Mouse (Mus musculus): Measurements from ENCODE around the gene Dctpp1. TPM values are rescaled to one million over a fixed set of nuclear protein-coding genes. Genes with fewer than 3 reads are reported as not detected.
A peak's percentile ranks its signal among the peaks of the same experiment; 100 is the strongest.

Gene Dctpp1
- polyA plus RNA-seq, 1 experiment: 23.8 TPM

DNA sequence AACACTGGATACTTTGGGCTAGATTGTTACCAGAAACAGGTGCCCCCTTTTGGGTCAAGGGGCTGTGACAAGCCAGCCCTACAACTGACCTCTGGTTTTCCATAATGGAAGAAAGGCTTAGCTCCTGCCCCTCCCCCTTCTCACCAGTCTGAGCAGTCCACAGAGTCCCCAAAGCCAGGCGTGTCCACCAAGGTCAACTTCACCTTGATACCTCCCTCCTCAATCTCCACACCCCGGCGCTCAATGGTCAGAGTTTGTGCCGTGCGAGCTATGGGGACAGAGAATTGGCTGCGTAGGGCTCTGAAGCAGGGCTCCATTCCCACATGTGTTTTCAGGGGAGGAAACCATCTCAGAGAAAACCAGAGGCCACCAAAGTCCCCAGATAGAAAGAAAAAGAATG, 43.0 kb downstream of the Dctpp1 start:
- TF ChIP-seq CTCF (IDR thresholded peaks at IDR 0.05; ENCODE audit: borderline replicate concordance, insufficient read depth, low read depth, low read length) (no peak), POLR2A (IDR thresholded peaks at IDR 0.05; ENCODE audit: borderline replicate concordance, insufficient read depth, low read length) (no peak)
- Histone ChIP-seq H3K4me3 (replicated peaks; ENCODE audit: insufficient read depth, low read depth, low read length) (no peak overlapping the region), H3K4me1 (ENCODE audit: control insufficient read depth, insufficient read depth, low read length) (no peaks in the 10 kb centered on the region), H3K27ac (ENCODE audit: insufficient read depth, low read length) (no peak overlapping the region), H3K27me3 (ENCODE audit: control insufficient read depth, insufficient read depth, low read length) (no peaks in the 10 kb centered on the region)
- WGBS: 93% methylated on average over 6 of the region's 6 CpGs
- no peak for DNase-seq

DNA sequence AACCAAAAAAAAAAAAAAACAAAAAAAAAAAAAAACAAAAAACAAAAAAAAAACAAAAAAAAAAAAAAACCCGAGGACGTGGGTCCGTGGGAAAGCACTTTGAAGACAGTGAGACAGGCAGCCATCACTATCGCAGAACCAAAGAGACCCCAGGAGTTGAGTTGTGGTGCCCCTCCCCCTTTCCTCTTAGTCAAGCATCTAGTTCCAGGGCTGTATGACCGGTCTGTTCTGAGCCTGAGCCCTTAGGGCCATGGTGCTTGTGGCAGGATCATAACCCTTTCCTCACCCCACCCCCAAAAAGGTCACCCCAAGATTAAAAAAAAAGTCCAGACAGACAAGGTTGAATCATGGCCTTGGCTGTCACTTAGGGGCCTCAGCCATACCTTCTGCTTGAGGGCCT, 44.2 kb downstream of the Dctpp1 start:
- H3K27me3 ChIP-seq (ENCODE audit: control insufficient read depth, insufficient read depth, low read length): no peaks in the 10 kb centered on the region
- 83% methylated on average over 5 of the region's 5 CpGs for WGBS
- DNase-seq: no peak
- H3K27ac ChIP-seq (ENCODE audit: insufficient read depth, low read length): no peak overlapping the region
- TF ChIP-seq CTCF (IDR thresholded peaks at IDR 0.05; ENCODE audit: borderline replicate concordance, insufficient read depth, low read depth, low read length): no peak
- no peak for TF ChIP-seq POLR2A (IDR thresholded peaks at IDR 0.05; ENCODE audit: borderline replicate concordance, insufficient read depth, low read length)
- no peak overlapping the region for H3K4me3 ChIP-seq (replicated peaks; ENCODE audit: insufficient read depth, low read depth, low read length)
- no peaks in the 10 kb centered on the region for H3K4me1 ChIP-seq (ENCODE audit: control insufficient read depth, insufficient read depth, low read length)

DNA sequence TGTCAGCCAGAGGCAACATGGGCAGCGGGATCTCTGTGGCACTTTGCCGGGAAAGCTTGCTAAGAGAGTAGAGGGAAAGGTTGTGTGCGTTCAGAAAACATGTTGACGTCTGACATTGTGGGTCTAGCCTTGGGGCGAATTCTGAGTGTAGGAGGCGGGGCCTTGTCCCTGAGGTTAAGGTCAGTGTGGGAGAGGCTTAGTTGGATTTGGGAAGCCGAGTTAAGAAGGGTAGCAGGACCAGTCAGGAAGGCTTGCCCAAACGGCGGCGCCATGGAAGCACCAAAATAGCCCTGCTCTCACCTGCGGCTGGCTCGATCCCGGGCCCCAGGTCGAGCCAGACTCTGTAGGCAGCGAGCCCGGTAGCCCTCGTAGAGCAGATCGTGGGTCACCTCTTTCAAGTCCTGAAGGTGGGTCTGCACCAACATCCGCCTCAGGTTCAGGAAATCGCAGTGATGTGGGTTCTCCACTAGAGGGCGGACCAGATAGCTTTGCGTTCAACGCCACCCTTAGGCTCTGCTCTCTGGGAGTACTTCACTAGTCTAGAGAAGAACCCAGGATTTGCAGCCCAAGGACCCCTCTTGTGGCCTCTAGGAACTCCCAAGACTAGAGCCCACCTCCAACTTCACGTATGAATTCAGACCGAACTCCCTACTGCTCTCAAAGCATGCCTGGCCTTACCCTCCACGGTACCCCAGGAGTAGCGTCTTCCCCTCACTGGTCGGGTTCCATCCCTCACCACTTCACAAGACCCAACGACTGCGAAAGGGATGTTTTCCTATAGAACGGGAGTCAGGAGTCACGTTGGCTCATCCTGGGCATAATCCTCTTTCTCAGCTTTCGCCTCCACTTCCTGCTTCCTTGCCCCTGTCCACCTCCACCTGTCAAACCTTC, 45.3 kb downstream of the Dctpp1 start:
- peak; percentile 72 to 76 for DNase-seq
- peak overlapping the region; percentile 39 for H3K4me3 ChIP-seq (replicated peaks; ENCODE audit: insufficient read depth, low read depth, low read length)
- no peaks in the 10 kb centered on the region for H3K4me1 ChIP-seq (ENCODE audit: control insufficient read depth, insufficient read depth, low read length)
- TF ChIP-seq POLR2A (IDR thresholded peaks at IDR 0.05; ENCODE audit: borderline replicate concordance, insufficient read depth, low read length): no peak
- peak; percentile 88 for TF ChIP-seq CTCF (IDR thresholded peaks at IDR 0.05; ENCODE audit: borderline replicate concordance, insufficient read depth, low read depth, low read length)
- 28% methylated on average over 33 of the region's 33 CpGs for WGBS
- H3K27me3 ChIP-seq (ENCODE audit: control insufficient read depth, insufficient read depth, low read length): no peaks in the 10 kb centered on the region
- H3K27ac ChIP-seq (ENCODE audit: insufficient read depth, low read length): no peak overlapping the region

DNA sequence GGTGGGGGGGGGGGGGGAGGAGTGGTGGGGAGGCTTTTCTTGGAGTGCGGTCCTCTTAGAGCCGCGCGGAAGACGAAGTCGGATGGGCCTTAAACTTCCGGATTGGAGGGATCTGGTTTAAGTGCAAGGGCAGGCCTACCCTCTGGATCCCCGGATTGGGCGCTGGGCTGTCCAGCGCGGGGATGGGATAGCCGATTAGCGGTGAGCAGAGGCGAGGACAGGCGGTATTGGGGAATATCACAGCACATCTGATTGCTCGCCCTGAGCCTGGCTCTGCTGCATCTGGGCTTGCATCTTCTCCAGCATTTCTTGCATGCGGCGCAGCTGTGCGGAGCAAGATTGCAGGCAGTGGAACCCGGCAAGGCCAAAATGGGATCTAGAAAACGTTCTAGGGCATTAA, 46.0 kb downstream of the Dctpp1 start:
- no peaks in the 10 kb centered on the region for H3K27me3 ChIP-seq (ENCODE audit: control insufficient read depth, insufficient read depth, low read length)
- 59% methylated on average over 21 of the region's 21 CpGs for WGBS
- no peak for DNase-seq
- no peaks in the 10 kb centered on the region for H3K4me1 ChIP-seq (ENCODE audit: control insufficient read depth, insufficient read depth, low read length)
- peak overlapping the region; percentile 39 for H3K4me3 ChIP-seq (replicated peaks; ENCODE audit: insufficient read depth, low read depth, low read length)
- no peak overlapping the region for H3K27ac ChIP-seq (ENCODE audit: insufficient read depth, low read length)
- TF ChIP-seq POLR2A (IDR thresholded peaks at IDR 0.05; ENCODE audit: borderline replicate concordance, insufficient read depth, low read length): no peak
- no peak for TF ChIP-seq CTCF (IDR thresholded peaks at IDR 0.05; ENCODE audit: borderline replicate concordance, insufficient read depth, low read depth, low read length)

DNA sequence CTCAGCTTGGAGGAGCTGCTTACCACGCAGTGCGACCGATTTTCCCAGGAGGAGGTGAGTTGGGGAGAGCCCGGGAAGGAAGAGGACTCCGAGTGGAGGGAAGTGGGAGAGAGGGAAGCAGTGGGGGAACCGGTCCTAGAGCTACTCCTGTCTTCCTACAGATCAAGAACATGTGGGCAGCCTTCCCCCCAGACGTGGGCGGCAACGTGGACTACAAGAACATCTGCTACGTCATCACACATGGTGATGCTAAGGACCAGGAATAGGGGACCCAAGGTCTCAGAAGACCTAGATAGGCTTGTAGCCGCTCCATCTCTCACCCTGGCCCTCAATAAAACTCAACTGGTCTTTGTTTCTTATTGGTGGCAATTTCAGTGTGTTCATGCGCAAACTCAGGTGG, 46.6 kb downstream of the Dctpp1 start:
- Histone ChIP-seq H3K4me1 (ENCODE audit: control insufficient read depth, insufficient read depth, low read length) (no peaks in the 10 kb centered on the region), H3K4me3 (replicated peaks; ENCODE audit: insufficient read depth, low read depth, low read length) (no peak overlapping the region), H3K27me3 (ENCODE audit: control insufficient read depth, insufficient read depth, low read length) (no peaks in the 10 kb centered on the region), H3K27ac (ENCODE audit: insufficient read depth, low read length) (no peak overlapping the region)
- DNase-seq: no peak
- WGBS: 59% methylated on average over 12 of the region's 12 CpGs
- TF ChIP-seq CTCF (IDR thresholded peaks at IDR 0.05; ENCODE audit: borderline replicate concordance, insufficient read depth, low read depth, low read length): no peak
- TF ChIP-seq POLR2A (IDR thresholded peaks at IDR 0.05; ENCODE audit: borderline replicate concordance, insufficient read depth, low read length): no peak

DNA sequence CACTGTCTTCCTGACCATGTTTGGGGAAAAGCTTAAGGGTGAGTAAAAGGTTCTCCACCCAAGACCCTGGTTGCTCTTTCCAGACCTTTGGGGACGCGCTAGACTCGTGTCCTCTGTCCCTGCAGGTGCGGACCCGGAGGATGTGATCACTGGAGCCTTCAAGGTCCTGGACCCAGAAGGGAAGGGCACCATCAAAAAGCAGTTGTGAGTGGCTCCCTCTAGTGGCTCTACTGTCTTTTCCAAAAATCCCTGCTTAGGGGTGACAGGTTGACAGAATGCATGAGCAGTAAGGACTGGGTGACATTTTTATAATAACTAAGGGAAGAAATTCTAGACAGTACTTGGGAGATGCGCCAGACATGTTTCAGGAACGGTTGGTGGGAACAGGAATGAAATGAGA, 47.0 kb downstream of the Dctpp1 start:
- WGBS: 29% methylated on average over 7 of the region's 7 CpGs
- H3K4me1 ChIP-seq (ENCODE audit: control insufficient read depth, insufficient read depth, low read length): no peaks in the 10 kb centered on the region
- no peak overlapping the region for H3K27ac ChIP-seq (ENCODE audit: insufficient read depth, low read length)
- TF ChIP-seq CTCF (IDR thresholded peaks at IDR 0.05; ENCODE audit: borderline replicate concordance, insufficient read depth, low read depth, low read length): peak; percentile 61; the same call in 1 of the 2 replicates
- no peak for TF ChIP-seq POLR2A (IDR thresholded peaks at IDR 0.05; ENCODE audit: borderline replicate concordance, insufficient read depth, low read length)
- DNase-seq: peak in 1 of 2 experiments; percentile 53
- no peak overlapping the region for H3K4me3 ChIP-seq (replicated peaks; ENCODE audit: insufficient read depth, low read depth, low read length)
- H3K27me3 ChIP-seq (ENCODE audit: control insufficient read depth, insufficient read depth, low read length): no peaks in the 10 kb centered on the region

DNA sequence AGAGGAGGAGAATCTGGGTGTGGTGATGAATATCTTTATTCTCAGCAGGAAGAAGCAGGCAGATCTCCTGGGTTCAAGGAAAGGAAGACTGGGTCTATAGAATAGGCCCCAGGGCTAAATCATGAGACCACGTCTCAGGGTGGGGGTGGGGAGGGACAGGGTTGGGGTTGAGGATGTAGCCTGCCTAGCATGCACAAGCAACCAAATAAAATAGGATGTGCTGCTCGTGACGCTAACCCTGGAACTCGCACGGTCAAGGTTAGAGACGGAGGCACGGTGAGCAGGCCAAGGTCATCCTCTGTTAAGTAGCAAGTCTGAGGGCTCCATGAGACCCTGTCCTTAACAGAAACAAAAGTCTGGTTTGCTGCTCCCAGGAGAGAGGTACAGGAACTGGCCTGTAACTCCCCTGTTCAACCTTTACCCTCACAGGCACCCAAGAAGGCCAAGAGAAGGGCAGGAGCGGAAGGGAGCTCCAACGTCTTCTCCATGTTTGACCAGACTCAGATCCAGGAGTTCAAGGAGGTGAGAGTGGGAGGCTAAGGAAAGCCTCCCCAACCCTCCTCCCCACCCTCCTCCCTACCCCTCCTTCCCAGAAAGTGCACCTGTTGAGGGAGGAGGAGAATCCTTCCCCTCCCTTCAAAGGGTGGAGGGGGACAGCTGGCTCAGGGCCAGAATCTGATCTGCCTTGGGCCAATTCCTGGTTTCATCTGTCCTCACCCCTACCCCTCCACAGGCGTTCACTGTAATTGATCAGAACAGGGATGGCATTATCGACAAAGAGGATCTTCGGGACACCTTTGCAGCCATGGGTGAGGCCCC, 47.9 kb downstream of the Dctpp1 start:
- H3K27me3 ChIP-seq (ENCODE audit: control insufficient read depth, insufficient read depth, low read length): no peaks in the 10 kb centered on the region
- no peaks in the 10 kb centered on the region for H3K4me1 ChIP-seq (ENCODE audit: control insufficient read depth, insufficient read depth, low read length)
- no peak overlapping the region for H3K4me3 ChIP-seq (replicated peaks; ENCODE audit: insufficient read depth, low read depth, low read length)
- no peak overlapping the region for H3K27ac ChIP-seq (ENCODE audit: insufficient read depth, low read length)
- WGBS: 89% methylated on average over 12 of the region's 12 CpGs
- no peak for TF ChIP-seq POLR2A (IDR thresholded peaks at IDR 0.05; ENCODE audit: borderline replicate concordance, insufficient read depth, low read length)
- DNase-seq: no peak

All from cerebellum, adult 2 months (tissue).